Mouse (Mus musculus): ENCODE data around the gene Gm3646. TPM values are rescaled to one million over a fixed set of nuclear protein-coding genes. Genes with fewer than 3 reads are reported as not detected.
A peak's percentile ranks its signal among the peaks of the same experiment; 100 is the strongest.

The Gm3646 gene
- 1 to 10 TPM; 1.6 to 2.2 TPM for total RNA-seq (2021)
- long read RNA-seq, experiment 1, partial matches to known transcripts = 0 of 2 reads
- long read RNA-seq, experiment 1, other reads (novel, unspliced or antisense) = 1 of 2 reads
- long read RNA-seq, experiment 2, partial matches to known transcripts = 0 of 3 reads
- long read RNA-seq, experiment 2, other reads (novel, unspliced or antisense) = 0 of 3 reads

DNA sequence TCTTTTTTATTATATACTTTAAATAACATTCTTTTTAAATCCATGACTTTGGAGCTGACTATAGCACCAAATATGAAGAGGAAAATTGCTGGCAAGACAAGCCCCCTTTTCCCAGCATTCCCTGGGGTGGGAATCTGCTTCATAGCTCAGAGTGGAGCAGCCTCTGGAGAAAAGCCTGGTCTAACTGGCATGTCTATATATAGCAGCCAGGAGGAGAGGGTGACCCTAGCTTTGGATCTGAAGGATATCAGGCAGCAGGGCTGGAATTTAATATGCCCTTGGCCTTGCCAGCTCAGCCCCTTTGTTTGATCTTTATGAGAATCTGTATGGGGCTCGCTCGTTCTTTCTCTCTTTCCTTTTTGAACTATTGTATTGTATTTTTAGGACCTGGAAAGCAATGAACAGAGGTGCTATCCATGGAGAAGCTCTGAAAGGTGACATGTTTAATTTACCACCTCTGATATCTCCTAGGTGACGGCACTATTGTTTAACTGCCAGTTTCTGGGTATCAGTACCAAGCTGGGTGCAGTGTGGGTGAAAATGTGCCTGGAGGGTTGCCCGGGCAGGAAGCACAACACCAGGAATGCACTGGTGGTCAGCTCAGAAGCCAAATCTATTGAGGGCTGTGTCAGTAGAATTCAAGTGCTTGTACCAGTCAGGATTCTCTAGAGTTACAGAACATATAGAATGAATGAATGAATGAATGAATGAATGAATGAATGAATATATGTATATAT is at the start of gene Gm3646:
TSS of gene Gm3646 (minus strand) at position 90 of the 737 bp plus-strand sequence.
- DNase-seq = peak; percentile 36
- intact Hi-C loops (cut with DNase I; ENCODE audit: low total_unique reads) = no loop called here

DNA sequence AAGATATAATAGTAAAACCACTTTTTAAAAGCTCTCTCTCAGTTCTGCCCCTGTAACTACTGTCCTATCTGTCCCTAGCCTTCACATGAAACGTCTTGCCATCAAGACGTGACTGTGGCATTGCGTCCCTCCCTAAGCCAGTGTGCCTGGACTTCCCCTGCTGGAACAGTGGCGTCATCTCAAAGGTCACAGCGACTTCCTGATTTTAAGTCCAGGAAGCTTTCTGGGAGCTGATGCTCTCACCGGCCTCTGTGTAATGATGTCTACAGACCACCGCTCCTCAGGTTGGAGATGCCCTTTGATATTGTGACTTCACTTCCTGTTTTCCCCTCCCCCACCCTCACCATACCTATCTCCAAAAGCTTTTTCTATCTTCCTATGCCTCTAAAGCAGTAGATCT is 41.9 kb upstream of the Gm3646 start:
- DNase-seq = no peak

DNA sequence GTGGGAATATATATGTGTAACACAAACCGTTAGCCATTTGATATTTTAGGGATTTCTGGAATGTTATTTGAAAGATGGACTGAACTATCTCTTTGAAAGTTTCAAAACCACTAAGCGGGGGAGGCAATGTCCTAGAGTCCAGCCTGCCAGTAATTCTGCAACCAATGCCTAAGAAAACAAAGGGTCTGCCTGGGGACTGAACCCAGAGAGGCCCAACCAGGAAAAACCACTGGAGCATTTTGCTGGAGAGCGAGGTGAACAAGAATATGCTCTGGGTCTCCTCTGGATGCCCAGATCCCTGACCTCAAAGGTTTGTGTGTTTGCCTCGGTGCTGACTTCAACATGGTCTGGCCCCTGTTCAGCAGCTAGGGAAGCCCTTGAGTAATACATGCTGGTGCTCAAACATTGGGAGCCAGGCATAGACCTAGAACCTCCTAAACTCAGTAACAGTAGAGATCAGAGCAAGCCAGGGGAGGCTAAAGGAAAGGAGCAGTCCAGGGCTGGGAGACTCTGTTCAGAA is 41.0 kb upstream of the Gm3646 start:
- intact Hi-C loops (cut with DNase I; ENCODE audit: low total_unique reads) = loop anchor here (10.0 kb wide), 1 partner anchor 61 kb away; no protein-coding TSS in a partner anchor
- DNase-seq = no peak

More for the DNA sequence above, 41.9 kb upstream of the Gm3646 start:
- intact Hi-C loops (cut with DNase I; ENCODE audit: low total_unique reads) = loop anchor here (10.0 kb wide), 1 partner anchor 62 kb away; no protein-coding TSS in a partner anchor

DNA sequence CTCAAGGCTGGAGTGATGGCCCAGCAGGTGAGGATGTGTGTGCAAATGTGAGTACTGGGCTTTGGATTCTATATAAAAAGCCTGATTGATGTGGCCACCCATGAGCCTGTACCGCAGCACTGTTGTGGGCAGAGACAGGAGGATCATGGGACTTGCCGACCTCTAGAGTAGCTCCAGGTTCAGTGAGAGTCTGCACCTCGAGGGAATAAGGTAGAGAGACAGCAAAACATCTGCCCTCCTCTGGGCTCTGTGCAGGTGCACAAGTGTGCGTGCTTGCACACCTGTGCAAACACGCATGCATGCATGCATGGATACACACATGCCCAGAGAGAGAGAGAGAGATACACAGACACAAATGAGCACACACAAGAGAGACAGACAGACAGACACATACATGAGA is 38.2 kb upstream of the Gm3646 start:
- intact Hi-C loops (cut with DNase I; ENCODE audit: low total_unique reads) = loop anchor here (10.0 kb wide), 1 partner anchor 59 kb away; no protein-coding TSS in a partner anchor
- no peak for DNase-seq

DNA sequence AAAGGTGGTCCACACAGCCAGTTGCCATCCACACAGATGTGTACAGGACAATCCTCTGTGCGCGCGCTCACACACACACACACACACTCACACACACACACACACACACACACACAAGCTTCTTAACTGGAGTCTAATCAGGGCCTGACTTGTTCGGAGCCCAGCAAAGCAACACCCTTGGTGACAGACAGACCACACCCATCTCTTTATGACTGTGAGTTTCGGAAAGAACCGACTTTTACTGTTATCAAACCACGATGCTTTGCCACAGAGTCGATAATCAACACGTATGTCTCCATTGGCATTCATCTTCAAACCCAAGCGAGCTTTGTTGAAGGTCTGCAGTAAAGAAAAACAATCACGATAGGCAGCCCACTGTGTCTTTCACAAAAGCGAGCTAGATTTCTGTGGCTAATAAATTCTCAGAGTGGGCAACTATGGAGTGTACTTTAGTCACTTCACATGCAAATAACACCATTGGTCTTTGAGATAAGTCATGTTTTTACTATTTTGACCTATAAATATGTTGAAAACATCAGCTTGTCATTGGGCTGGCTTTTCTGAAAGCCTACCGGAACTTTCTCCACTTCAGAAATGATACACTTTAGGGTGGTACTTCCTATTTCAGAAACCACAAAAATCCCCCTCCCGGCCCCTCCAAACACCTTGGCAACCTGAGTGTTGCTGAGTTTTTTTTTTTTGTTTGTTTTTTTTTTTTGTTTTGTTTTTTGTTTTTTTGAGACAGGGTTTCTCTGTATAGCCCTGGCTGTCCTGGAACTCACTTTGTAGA is 37.3 kb upstream of the Gm3646 start:
- intact Hi-C loops (cut with DNase I; ENCODE audit: low total_unique reads) = loop anchor here (10.0 kb wide), 1 partner anchor 58 kb away; no protein-coding TSS in a partner anchor

GRCm38 (mm10) chr1:39840856-39841255 is 35.7 kb upstream of the Gm3646 start:
- intact Hi-C loops (cut with DNase I; ENCODE audit: low total_unique reads) = loop anchor here (10.0 kb wide), 1 partner anchor 56 kb away; no protein-coding TSS in a partner anchor
- no peak for DNase-seq

More for the DNA sequence above, 37.3 kb upstream of the Gm3646 start:
- DNase-seq = no peak

DNA sequence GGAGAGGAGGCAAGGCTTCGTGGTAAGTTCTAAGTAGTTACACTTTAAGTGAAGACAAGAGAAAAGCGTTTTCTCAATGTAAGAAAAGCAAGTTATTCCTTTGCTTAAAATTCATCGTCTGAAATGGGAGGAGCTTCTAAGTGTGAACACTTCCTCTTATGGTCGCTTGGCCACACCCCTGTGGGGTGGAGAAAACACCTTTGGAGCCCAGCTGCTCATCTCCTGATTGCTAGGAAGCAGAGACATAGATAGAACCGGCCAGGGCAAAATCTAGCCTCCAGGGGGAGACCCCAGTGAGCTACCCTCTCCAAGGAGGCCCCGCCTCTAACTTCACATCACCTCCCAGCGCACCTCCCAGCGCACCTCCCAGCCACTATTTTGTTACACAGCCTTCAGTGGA is 34.7 kb upstream of the Gm3646 start:
- DNase-seq = no peak
- intact Hi-C loops (cut with DNase I; ENCODE audit: low total_unique reads) = loop anchor here (10.0 kb wide), 1 partner anchor 55 kb away; no protein-coding TSS in a partner anchor

GRCm38 (mm10) chr1:39839217-39839616 is 34.1 kb upstream of the Gm3646 start:
- intact Hi-C loops (cut with DNase I; ENCODE audit: low total_unique reads) = no loop called here
- DNase-seq = no peak

DNA sequence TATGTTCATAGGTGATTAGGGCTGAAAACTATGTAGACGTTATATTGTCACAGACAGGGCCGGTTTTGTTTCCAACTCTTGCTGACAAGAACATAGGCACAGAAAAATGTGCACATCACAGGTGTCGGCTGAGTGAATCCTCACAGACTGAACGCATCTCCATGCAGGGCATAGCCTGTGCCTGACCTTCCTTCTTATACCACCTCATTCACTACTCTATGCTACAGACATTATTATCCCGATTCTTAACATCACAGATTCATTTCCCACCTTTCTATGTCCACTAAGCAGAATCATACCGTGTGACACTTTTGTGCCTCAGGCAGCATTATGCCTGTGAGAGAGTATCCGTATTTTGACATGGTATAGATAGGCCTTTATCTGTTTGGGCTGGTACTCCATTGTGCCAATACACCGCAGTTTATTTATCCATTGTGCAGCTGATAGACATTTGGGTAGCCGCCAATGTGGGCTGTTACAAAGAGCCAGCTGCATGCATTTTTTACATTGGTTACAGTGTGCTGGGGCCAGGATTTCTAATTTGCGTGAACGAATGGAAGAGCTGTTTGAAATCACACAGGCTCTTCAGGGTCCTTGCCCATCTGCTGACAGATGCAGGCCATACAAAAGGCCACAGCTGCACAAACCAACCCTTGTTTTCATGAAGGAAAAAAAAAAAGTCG is 33.5 kb upstream of the Gm3646 start:
- no peak for DNase-seq
- intact Hi-C loops (cut with DNase I; ENCODE audit: low total_unique reads) = no loop called here

GRCm38 (mm10) chr1:39831594-39832039 is 26.5 kb upstream of the Gm3646 start:
- intact Hi-C loops (cut with DNase I; ENCODE audit: low total_unique reads) = no loop called here
- DNase-seq = no peak

DNA sequence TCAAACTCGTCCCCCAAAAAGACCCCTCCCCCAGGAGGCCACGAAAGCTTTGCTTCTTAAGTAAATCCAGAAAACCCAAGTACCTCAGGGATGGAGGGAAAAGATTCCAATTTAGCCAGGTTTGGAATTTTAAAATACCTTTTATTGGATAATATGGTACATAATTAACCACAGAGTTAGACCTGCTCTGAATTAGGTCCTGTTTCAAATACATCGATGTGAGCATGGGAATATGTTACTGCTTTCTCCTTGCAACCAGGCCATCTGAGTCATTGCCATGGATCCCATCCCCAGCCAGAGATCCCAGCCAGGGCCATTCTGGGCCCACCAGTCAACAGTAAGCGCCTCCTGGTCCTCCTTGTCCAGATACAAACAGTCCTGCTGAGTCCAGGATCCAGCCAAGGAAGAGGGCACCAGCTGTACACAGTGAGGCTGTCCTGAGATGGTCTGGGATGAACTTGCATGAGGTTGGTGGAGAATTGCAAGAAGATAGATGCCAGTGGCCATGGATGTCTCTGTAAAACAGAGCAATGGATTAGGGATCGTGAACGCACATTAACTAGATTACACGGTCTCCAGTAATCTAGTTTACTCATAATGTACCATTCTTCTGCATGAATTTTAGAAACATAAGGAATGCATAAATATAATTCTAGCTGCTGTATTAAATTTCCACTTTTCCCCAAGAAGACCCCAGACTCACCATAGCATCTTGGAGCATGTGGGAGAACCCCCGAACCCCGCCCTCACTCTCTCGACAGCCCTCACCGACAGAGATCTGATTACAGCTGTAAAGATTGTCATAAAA is 25.9 kb upstream of the Gm3646 start:
- intact Hi-C loops (cut with DNase I; ENCODE audit: low total_unique reads) = no loop called here
- no peak for DNase-seq

DNA sequence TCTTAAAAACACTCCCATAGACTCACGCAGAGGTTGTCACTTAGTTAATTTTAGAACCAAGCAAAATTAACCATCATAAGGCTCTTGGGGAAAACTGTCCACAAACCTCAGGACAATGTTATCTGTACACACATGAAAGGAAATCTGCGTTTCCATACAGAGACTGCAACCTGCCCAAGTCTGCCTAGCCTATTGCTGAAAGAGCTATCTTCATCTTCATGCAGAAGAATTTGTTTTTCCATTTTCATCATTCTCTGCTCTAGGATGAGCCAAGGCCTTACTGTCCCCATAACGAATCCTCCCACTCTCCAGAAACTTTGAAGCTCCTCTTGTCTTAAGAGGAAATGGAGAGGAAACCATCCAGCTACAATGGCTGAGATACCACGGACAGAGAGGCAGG is 19.8 kb upstream of the Gm3646 start:
- DNase-seq = no peak
- intact Hi-C loops (cut with DNase I; ENCODE audit: low total_unique reads) = no loop called here

GRCm38 (mm10) chr1:39824240-39824639 is 19.1 kb upstream of the Gm3646 start:
- no peak for DNase-seq
- intact Hi-C loops (cut with DNase I; ENCODE audit: low total_unique reads) = no loop called here

DNA sequence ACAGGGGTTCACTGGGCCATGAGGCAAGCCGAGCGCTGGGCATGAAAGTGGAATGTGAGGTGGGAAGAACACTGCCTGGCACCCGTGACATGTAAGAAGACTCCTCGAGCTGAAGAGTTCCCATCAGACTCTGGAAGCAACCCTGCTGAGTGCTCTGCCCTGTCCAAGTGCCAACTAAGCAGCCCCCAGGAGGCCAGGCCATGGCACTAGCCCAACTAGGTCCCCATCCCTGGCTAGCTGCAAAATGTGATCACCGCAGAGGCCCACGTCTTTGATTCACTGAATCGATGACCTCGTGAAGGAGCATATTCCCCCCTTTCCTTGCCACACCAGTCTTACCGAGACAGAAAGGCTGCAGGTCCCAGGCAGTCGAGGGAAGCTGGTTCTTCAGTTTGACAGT is 14.5 kb upstream of the Gm3646 start:
- intact Hi-C loops (cut with DNase I; ENCODE audit: low total_unique reads) = no loop called here
- DNase-seq = no peak

GRCm38 (mm10) chr1:39815766-39816165 is 10.6 kb upstream of the Gm3646 start:
- DNase-seq = no peak
- intact Hi-C loops (cut with DNase I; ENCODE audit: low total_unique reads) = no loop called here

DNA sequence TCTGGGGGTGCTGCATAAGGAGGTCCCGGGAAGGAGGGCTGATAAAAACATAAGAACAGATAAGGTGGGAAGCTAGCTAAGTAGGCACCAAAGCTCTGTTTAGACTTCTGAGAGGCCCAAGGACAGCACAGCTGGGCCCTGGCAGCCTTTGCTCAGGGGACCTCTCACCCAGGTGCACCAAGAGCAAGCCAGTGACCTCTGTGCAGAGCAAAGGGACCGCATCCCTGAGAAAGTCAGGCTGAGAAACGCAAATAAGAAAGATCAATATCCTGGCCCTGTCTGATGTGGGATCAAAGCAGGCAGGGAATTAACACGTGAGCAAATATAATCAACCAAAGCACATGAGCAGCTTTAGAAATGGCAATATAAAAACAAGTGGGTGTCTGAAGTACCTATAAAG is 7.9 kb upstream of the Gm3646 start:
- no peak for DNase-seq
- intact Hi-C loops (cut with DNase I; ENCODE audit: low total_unique reads) = no loop called here

DNA sequence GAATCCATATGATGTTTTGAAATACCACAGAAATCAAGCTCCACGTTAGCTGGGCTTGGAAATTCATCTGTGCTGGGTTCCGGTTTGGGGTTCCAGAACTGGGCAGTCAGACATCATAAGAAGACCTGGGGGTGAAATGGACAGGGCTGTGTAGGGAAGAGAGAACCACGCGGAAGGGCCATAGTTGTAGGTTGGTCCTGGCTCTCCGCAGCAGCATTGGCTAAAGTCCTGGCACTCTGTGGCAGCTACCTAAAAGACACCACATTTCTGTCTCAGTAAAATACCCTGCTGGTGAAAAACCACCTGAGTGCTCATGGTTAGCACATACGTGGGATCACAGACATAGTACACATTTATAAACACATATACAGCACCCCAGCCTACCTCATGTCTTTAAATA is 343 bp downstream of the Gm3646 start:
- intact Hi-C loops (cut with DNase I; ENCODE audit: low total_unique reads) = no loop called here
- DNase-seq = no peak

DNA sequence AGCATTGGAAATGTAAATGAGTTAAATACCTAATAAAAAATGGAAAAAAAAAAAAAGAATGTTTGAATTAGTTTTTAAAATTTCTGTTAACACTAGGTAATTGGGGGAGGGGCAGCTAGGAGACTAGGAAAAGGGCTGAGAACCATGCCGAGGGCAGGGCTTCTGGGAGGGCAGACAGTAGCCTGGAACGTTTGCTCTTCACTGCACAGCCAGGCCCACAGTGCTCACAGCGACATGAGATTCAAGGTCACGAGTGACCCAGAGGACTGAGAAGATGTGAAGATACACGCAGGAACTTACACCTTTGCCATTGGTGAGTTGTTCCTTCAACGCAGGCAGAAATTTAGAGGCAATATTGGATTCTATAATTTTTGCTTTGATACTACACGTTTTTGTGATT is 2.2 kb downstream of the Gm3646 start:
- DNase-seq = no peak
- intact Hi-C loops (cut with DNase I; ENCODE audit: low total_unique reads) = no loop called here

GRCm38 (mm10) chr1:39797496-39797895 is 7.6 kb downstream of the Gm3646 start:
- no peak for DNase-seq
- intact Hi-C loops (cut with DNase I; ENCODE audit: low total_unique reads) = no loop called here
